Mouse (Mus musculus) liver, embryonic 14.5 days (tissue): Measurements from ENCODE around the gene Trim11.

Source experiments
- CTCF ChIP-seq: IDR thresholded peaks from 2 replicates; pipeline ENCODE4 v1.5.1; 2016; ENCODE audit warnings: antibody characterized with exemption, low read depth, control low read depth
- EP300 ChIP-seq: IDR thresholded peaks from 2 replicates; pipeline ENCODE4 v1.6.1; 2016; ENCODE audit warnings: antibody characterized with exemption, low read depth

DNA sequence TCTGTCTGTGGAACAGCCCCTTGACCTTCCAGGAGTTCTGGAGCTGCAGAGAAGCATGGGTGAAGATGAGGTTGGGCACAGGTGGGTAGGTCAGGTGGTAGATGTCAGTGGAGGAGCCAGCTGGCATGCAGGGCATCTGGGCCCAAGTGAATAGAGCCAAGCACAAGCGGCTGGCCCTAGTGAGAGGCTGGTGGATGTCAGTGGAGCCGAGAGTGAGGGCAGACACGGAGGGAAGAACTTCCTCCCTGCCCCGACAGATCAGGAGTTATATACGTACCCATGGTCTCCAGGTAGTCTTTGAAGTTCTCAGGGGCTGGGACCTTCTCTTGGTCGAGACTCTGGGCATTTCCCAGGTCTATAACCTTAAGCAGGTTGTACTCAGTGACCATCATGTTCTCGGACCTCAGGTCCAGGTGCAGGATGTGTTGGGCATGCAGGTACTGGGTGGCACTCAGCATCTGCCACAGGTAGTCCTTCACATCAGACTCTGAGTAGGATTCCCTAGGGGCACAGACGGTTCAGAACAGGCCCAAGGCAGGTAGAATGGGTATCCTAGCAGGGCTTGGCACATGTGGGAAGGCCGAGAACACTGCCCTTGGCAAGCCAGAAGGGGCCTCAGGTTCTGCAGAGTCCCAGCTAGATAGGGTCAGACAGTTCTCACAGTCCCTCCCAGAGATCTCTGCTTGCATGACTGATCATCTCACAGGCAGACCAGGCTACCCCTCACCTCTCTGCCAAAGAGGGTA is 17.3 kb downstream of the Trim11 start:
- TF ChIP-seq CTCF = no peak
- TF ChIP-seq EP300 = no peak
